14 mouse cellular contexts compared by ENCODE assay signal in genomic region chr12:39526535-39527215, GRCm38 (mm10).
"Had no signal": no experiment of that assay in that cellular context is flagged by ENCODE, and none has a peak within 500 bp of the region (broad histone marks: within the 10 kb centered on the region; RNA-seq: fewer than 3 reads in every experiment).

No protein-coding gene starts in this region.

- H3K27ac ChIP-seq: kidney, embryonic 15.5 days; left cerebral cortex, adult 2 months; limb, embryonic 12.5 days; liver, embryonic 14.5 days; neural tube, embryonic 13.5 days had no signal

- H3K4me1 ChIP-seq: kidney, embryonic 15.5 days; limb, embryonic 12.5 days; neural tube, embryonic 13.5 days had no signal

- DNase-seq: kidney, adult 2 months; kidney, postnatal 14 days; liver; lung, adult 18-20 months; retina, postnatal 1 day; right cerebral cortex, postnatal 4 days; spleen, adult 18-20 months; thymus, adult 18-20 months; thymus, postnatal 14 days had no signal

- H3K4me2 ChIP-seq: kidney, embryonic 15.5 days; limb, embryonic 12.5 days; neural tube, embryonic 13.5 days had no signal

- H3K9ac ChIP-seq: kidney, embryonic 15.5 days; limb, embryonic 12.5 days; liver, embryonic 14.5 days; neural tube, embryonic 13.5 days had no signal

- H3K36me3 ChIP-seq: kidney, embryonic 15.5 days; limb, embryonic 12.5 days; neural tube, embryonic 13.5 days had no signal

- H3K4me3 ChIP-seq: kidney, embryonic 15.5 days; left cerebral cortex, adult 2 months; limb, embryonic 12.5 days; neural tube, embryonic 13.5 days had no signal

- H3K9me3 ChIP-seq: kidney, embryonic 15.5 days; limb, embryonic 12.5 days; neural tube, embryonic 13.5 days had no signal

- H3K27me3 ChIP-seq: kidney, embryonic 15.5 days; limb, embryonic 12.5 days; neural tube, embryonic 13.5 days had no signal
